Mouse (Mus musculus) cerebellum, postnatal 14 days (tissue): ENCODE results near the gene Mob4.
A peak's percentile ranks its signal among the peaks of the same experiment; 100 is the strongest.

Experiments
- DNase-seq, 2 experiments: peaks; one replicate each; pipeline ENCODE4 v3.0.0; 2021; ENCODE audit warnings: mixed read lengths in 2 of 2

The Mob4 gene

DNA sequence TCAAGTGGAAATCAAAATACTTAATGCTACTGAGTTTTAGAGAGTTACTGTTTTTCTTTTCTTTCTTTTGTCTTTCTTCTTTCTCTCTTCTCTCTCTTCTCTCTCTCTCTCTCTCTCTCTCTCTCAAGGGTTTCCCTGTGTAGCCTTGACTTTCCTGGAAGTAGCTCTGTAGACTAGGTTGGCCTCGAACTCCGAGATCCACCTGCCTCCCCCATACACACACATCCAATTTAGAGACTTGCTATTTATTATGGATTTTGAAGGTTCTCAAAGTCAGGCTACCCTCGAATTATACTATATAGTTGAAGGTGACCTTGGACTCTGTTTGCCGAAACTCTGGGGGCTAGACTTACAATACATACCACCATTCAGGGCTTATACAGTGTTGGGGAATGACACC lies 1.3 kb downstream of the Mob4 start:
- DNase-seq = no peak

DNA sequence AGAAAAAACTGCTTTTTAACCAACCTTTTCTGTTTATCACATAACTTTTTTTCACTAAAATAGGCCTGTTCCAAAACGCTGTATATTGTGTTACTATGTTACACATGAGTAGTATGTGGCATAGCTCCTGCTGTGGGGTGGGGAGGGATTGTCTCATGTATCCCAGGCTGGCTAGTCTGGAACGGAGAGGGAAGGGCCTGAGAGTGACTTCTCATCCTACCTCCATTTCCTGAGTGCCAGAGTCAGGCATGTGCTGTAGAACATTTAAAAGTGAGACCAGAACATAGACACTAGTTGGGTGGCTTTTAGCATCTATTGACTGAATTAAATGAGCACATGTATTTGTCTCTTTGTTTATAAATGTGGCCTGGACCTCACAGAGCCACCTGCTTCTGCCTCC lies 2.1 kb downstream of the Mob4 start:
- DNase-seq = no peak

DNA sequence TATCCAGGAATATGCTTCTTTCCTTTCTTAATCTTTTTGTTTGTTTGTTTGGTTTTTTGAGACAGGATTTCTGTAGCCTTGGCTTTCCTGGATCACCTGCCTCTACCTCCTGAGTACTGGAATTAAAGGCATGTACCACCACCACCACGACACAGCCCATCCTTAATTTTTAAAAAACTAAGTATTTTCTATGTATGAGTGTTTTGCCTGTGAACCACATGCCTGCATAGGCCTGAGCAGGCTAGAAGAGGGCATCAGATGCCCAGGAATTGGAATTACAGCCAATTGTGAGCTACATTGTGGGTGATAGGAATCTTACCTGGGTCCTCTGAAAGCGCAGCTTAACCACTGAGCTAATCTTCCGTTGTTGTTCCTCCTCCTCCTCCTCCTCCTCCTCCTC lies 3.3 kb downstream of the Mob4 start:
- no peak for DNase-seq

DNA sequence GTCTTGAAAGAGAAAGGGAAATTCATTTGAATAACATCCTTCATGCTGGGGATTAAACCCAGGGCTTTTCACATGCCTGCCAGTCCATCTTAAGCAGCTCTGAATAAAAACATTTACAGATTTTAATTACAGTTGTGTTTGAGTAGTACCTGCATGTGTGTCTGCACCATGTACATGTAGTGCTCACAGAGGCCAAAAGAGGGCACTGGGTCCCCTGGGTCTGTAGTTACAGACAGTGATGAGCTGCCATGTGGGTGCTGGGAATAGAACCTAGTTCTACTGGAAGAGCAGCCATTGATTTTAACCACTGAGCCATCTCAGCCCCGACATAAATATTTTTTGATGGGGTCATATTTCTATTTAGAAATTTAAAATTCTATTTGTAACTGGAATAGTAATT lies 4.8 kb downstream of the Mob4 start:
- DNase-seq = no peak

- no peak for DNase-seq
Measured at GRCm38 (mm10) chr1:55144338-55144737, 13.3 kb downstream of the Mob4 start.

DNA sequence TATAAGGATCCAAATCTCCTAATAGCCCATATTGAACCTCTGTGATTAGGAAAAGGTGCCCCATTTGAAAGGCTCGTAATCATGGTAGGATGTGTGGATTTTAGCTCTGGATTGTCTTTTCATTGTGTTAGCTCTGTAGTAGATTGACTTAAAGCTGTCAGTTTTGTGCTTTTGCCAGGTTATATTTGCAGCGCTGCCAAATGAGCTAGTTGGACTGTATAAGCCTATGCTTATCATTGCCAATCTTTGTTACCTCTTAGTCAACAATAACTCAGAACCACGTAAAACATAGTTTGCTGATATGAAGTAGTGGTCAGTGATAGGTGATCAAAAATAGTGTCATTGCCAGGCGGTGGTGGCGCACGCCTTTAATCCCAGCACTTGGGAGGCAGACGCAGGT lies 14.5 kb downstream of the Mob4 start:
- peak; percentile 43 to 60 for DNase-seq

GRCm38 (mm10) chr1:55157329-55157728 lies 26.3 kb downstream of the Mob4 start:
- no peak for DNase-seq

DNA sequence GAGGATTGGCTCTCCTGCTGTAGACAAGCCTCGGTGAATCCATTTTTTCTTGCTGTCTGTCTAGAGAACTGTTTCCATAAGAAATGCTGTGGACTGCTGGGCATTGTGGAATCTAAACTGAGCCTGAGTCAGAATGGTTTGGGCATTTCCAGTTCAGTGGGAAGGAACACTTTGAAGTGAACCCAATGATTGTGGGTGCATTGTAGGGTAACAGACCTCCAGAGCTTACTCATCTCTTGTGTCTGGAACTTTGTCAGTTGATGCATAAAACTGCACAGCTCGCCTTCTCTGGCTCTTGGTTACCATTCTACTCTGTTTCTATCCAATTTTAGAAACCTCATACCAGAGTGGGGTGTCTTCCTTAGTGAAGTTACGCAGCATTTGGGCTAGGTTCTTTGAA lies 27.2 kb downstream of the Mob4 start:
- no peak for DNase-seq

- DNase-seq = no peak
Measured at GRCm38 (mm10) chr1:55158821-55159220, 27.8 kb downstream of the Mob4 start.

- no peak for DNase-seq
Measured at GRCm38 (mm10) chr1:55160218-55160617, 29.2 kb downstream of the Mob4 start.

GRCm38 (mm10) chr1:55160831-55161638 lies 30.0 kb downstream of the Mob4 start:
- peak; percentile 20 to 41 for DNase-seq

DNA sequence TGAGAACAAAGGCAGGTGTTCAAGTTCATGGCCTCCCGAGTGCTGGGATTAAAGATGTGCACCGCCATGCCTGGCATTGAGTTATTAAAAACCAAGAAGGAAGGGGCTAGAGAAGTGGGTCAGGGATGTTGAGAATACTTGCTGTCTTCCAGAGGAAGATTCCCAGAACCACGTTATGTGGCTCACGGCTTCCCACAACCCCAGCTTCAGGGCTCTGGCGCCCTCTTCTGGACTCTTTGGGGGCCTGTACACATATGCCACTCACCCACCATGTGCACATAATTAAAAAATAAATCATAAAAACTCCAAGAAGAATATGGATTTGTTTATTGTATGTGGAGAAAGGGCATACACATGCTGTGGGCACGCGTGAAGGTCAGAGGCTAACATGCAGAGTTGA lies 30.9 kb downstream of the Mob4 start:
- DNase-seq = peak; percentile 19 to 39

GRCm38 (mm10) chr1:55162781-55163180 lies 31.8 kb downstream of the Mob4 start:
- DNase-seq = no peak

GRCm38 (mm10) chr1:55164005-55164404 lies 33.0 kb downstream of the Mob4 start:
- no peak for DNase-seq

DNA sequence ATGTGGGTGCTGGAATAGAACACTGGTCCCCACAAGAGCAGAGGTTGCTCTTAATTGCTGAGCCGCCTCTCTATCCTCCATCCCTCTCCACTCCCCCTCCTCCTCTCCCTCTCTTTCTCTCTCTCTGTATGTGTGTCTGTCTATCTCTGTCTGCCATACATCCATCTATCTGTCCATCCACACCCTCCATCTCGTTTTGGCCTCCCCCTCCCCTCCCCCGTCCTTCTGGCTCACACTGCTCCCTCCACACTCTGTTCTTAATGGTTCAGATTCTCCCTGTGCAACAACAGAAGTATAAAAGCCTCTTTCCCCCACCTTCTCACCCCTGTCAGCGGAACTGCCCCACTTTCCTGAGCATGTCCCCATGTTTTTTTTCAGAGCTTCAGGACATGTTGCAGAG lies 36.5 kb downstream of the Mob4 start:
- DNase-seq = no peak

- DNase-seq = no peak
Measured at GRCm38 (mm10) chr1:55168591-55168990, 37.6 kb downstream of the Mob4 start.

DNA sequence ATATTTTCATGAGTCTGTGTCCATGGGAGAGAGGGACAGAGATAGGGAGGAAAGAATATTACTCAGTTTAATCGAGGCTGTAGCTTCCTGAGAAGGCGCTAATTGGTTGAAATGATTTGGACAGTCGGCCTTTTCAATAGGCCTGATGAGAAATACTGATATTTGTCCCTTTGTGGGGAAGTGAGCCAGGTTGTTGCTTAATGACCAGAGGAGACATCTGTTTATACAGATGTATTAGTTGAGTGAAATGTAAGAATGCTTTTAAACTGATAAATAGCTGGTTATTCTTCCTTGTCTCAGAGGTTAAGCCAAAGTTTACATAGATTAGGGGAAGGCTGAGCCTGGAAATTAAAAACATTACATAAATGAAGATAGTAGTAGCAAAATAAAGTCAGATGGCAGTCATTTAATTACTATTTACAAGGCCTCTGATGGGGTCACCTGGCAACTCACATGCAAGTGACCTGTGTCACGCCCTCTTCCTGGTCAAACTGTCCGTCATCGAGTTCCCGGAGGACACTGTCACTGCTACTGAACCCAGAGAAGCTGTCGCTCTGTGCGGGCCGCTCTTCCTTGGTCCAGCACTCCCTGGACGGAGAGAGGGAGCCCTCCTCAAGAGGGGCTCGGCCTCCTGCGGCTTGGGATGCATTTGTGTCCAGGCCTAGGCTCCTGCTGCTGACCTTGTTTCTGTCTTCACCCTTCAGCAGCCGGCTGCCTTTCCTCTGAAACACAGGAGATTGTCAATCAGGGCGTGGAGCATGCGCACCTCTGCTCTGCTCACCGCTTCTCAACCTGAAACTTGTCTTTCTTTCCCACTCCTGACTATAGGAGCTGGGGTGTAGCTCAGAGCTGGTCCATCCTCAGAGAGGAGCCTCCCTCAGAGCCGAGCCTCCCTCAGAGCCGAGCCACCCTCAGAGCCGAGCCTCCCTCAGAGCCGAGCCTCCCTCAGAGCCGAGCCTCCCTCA lies 40.6 kb downstream of the Mob4 start:
- no peak for DNase-seq

- DNase-seq = no peak
Measured at GRCm38 (mm10) chr1:55173720-55174557, 42.9 kb downstream of the Mob4 start.

- DNase-seq = no peak
Measured at GRCm38 (mm10) chr1:55174558-55175034, 43.6 kb downstream of the Mob4 start.

DNA sequence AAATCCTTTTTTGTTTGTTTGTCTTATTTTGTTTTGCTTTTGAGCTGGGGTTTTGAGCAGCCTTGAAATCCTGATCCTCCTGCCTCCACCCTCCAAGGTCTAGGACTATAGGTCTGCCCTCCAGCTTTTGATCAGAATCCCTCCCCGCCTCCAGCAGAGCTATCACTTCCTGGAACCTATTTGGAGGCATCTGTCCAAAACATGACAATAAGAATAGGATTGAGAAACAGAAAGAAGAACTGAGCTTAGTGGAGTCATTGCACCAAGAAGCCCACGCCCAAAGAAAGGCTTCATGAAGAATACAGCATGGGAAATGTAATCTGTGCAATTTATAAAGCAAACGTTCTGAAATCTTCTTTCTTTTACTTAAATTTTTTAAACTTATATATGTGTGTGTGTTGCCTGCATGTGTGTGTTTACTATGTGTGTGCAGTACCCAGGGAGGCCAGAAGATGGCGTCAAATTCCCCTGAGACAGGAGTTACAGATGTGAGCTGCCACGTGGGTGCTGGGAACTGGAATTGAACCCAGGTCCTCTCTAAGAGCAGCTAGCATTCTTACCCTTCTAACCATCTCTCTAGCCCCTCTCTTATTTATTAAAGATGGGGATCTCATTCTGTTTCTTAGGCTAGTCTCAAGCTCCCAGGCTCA lies 49.0 kb downstream of the Mob4 start:
- DNase-seq = no peak

DNA sequence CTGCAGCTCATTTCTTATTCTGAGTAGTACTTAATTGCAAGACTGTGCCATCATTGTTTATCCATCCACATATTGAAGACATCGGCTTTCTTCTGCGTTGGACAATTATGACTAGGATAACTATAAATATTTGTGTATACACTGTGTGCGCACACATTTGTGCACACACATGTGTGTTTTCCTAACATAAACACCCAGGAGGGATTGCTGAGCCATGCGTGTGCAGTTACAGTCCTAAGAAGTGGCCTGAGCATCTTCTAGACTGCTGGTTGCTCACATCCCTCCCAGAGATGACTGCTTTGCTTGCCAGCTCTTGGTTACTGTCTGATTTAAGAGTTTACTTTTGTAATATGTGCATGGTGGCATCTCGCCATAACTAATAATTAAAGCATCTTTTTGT lies 51.4 kb downstream of the Mob4 start:
- no peak for DNase-seq

- DNase-seq = no peak
Measured at GRCm38 (mm10) chr1:55185718-55186117, 54.7 kb downstream of the Mob4 start.
